Mouse (Mus musculus) kidney, embryonic 16.5 days (tissue): ENCODE results near the gene Terb1. TPM values are rescaled to one million over a fixed set of nuclear protein-coding genes. Genes with fewer than 3 reads are reported as not detected.

ENCODE experiments used
- ATAC-seq: fragments of 200-750 bp; cut with Nextera tagmentation; 2 replicates; pipeline ENCODE4 v1.8.0; 2017; ENCODE audit warnings: moderate TSS enrichment; ENCODE audit not compliant: low FRiP score, low TSS enrichment
- H3K27ac ChIP-seq: fragments of 300-500 bp; sonication (generic); 2 replicates; pipeline ENCODE4 v1.5.1; 2014; ENCODE audit warnings: low read length
- H3K27me3 ChIP-seq: fragments of 300-500 bp; sonication (generic); 2 replicates; pipeline ENCODE4 v1.6.1; 2014; ENCODE audit warnings: low read length, control low read depth, mixed read lengths; ENCODE audit not compliant: insufficient read depth
- H3K36me3 ChIP-seq: fragments of 300-500 bp; sonication (generic); 2 replicates; pipeline ENCODE4 v1.6.1; 2014; ENCODE audit warnings: low read length, control low read depth, mixed read lengths; ENCODE audit not compliant: insufficient read depth
- H3K4me1 ChIP-seq: fragments of 300-500 bp; sonication (generic); 2 replicates; pipeline ENCODE4 v1.6.1; 2014; ENCODE audit warnings: low read length, control low read depth, mixed read lengths; ENCODE audit not compliant: insufficient read depth
- H3K4me2 ChIP-seq: fragments of 300-500 bp; sonication (generic); replicated peaks from 2 replicates; pipeline ENCODE4 v1.6.1; 2014; ENCODE audit warnings: low read depth, low read length
- H3K4me3 ChIP-seq: fragments of 300-500 bp; sonication (generic); 2 replicates; pipeline ENCODE4 v1.5.1; 2014; ENCODE audit warnings: mild to moderate bottlenecking, low read length
- H3K9ac ChIP-seq: fragments of 300-500 bp; sonication (generic); replicated peaks from 2 replicates; pipeline ENCODE4 v1.6.1; 2014; ENCODE audit warnings: low read length
- H3K9me3 ChIP-seq: fragments of 300-500 bp; sonication (generic); 2 replicates; pipeline ENCODE4 v1.6.1; 2016; ENCODE audit warnings: low read length, control low read depth
- WGBS: fragments of 180-500 bp; shearing (Covaris S2); extraction: QIAGEN DNeasy Blood & Tissue Kit; methylation state at CpG from one replicate; pipeline ENCODE4 v1.1.7; 2014; 5-methylcytosine and 5-hydroxymethylcytosine counted together
- polyA plus RNA-seq: library from polyadenylated mRNA; unstranded; fragments of >200 nt; fragmentation: Nextera tagmentation; extraction: Ambion mirVana; gene quantifications from 2 replicates; pipeline ENCODE4 v1.2.1, GENCODE M21; 2015

The Terb1 gene
- polyA plus RNA-seq, 1 experiment from 2014 or later: 0.44 TPM

GRCm38 (mm10) chr8:104405430-104406187 lies 104.1 kb downstream of the Terb1 start:
- Histone ChIP-seq H3K27me3 (no peaks in the 10 kb centered on the region), H3K4me1 (peaks cover 4% of the 10 kb centered on the region; the same call in 1 of the 2 replicates), H3K4me3 (no peak overlapping the region), H3K9ac (no peak overlapping the region), H3K9me3 (no peaks in the 10 kb centered on the region), H3K4me2 (no peak overlapping the region), H3K27ac (no peak overlapping the region), H3K36me3 (no peaks in the 10 kb centered on the region)
- ATAC-seq: peak; percentile 47; the same call in 1 of the 2 replicates
- 55% methylated on average over 15 of the region's 15 CpGs for WGBS

- Histone ChIP-seq H3K4me3 (no peak overlapping the region), H3K4me2 (no peak overlapping the region), H3K9ac (no peak overlapping the region), H3K4me1 (peaks cover 4% of the 10 kb centered on the region; the same call in 1 of the 2 replicates), H3K36me3 (no peaks in the 10 kb centered on the region), H3K27ac (no peak overlapping the region), H3K9me3 (no peaks in the 10 kb centered on the region), H3K27me3 (no peaks in the 10 kb centered on the region)
- 85% methylated on average over 3 of the region's 3 CpGs for WGBS
- ATAC-seq: no peak
Measured at GRCm38 (mm10) chr8:104403596-104403995, 106.1 kb downstream of the Terb1 start.

Other genes starting within 250 kb of the Terb1 start
- gene Cmtm2a, start 216.7 kb downstream of the Terb1 start, polyA plus RNA-seq: not detected in 2 replicates
- not detected in 2 replicates for gene Gm45711, start 199.8 kb downstream of the Terb1 start, polyA plus RNA-seq
- gene Cmtm1, start 199.8 kb downstream of the Terb1 start, polyA plus RNA-seq: not detected in 2 replicates
- gene Gm11020, start 188.3 kb downstream of the Terb1 start, polyA plus RNA-seq: not detected in 2 replicates
- not detected in 2 replicates for gene Cmtm2b, start 187.7 kb downstream of the Terb1 start, polyA plus RNA-seq
- 172 and 174 TPM in 2 replicates for gene Cmtm3, start 170.5 kb downstream of the Terb1 start, polyA plus RNA-seq
- gene Cmtm4, start 114.1 kb downstream of the Terb1 start, polyA plus RNA-seq: 3.4 and 3.6 TPM in 2 replicates
- 59.0 and 62.7 TPM in 2 replicates for gene Dync1li2, start 66.9 kb downstream of the Terb1 start, polyA plus RNA-seq
- 98.6 and 99.2 TPM in 2 replicates for gene Nae1, start 24.7 kb upstream of the Terb1 start, polyA plus RNA-seq
- 2.4 and 3.3 TPM in 2 replicates for gene Car7, start 24.8 kb upstream of the Terb1 start, polyA plus RNA-seq
- 19.2 and 20.3 TPM in 2 replicates for gene Pdp2, start 81.5 kb upstream of the Terb1 start, polyA plus RNA-seq
- gene Cdh16, start 114.5 kb upstream of the Terb1 start, polyA plus RNA-seq: 385 and 427 TPM in 2 replicates
- gene Rrad, start 121.4 kb upstream of the Terb1 start, polyA plus RNA-seq: 13.5 and 15.0 TPM in 2 replicates
- 106 and 108 TPM in 2 replicates for gene Ciao2b, start 132.1 kb upstream of the Terb1 start, polyA plus RNA-seq
- 0.09 and 0.32 TPM in 2 replicates for gene Ces2a, start 224.1 kb upstream of the Terb1 start, polyA plus RNA-seq